Mouse (Mus musculus): ENCODE results near the gene AC129217.1. TPM values are rescaled to one million over a fixed set of nuclear protein-coding genes. Genes with fewer than 3 reads are reported as not detected.

Gene AC129217.1
- total and polyA plus RNA-seq, 2 experiments from 2014 or later = 12.7 TPM; not detected in 1

GRCm38 (mm10) chr19:8798264-8798946 is 31.2 kb upstream of the AC129217.1 start, which contains the start of gene Polr2g:
Gene Polr2g (minus strand): TSS chr19:8798577.
- no peak for TF ChIP-seq CTCF (IDR thresholded peaks at IDR 0.05)
- Histone ChIP-seq H3K4me3 (ENCODE audit: low read depth, low read length) (peak within 1 kb of the TSS; percentile 56), H3K9ac (replicated peaks; ENCODE audit: low read length, poor library complexity, severe bottlenecking) (peak within 1 kb of the TSS; percentile 67), H3K27ac (ENCODE audit: low read depth, low read length) (peak within 1 kb of the TSS; percentile 70), H3K4me2 (ENCODE audit: low read depth, low read length, poor library complexity, severe bottlenecking) (peak within 1 kb of the TSS; percentile 52), H3K27me3 (ENCODE audit: insufficient read depth, low read length) (no peaks in the 10 kb centered on the region), H3K4me1 (ENCODE audit: insufficient read depth, low read length) (peaks cover 5% of the 10 kb centered on the region; the same call in 1 of the 2 replicates), H3K9me3 (ENCODE audit: low read length) (no peaks in the 10 kb centered on the region), H3K36me3 (ENCODE audit: insufficient read depth, low read length) (peaks cover 13% of the 10 kb centered on the region)
- WGBS = 1% methylated on average over 25 of the region's 25 CpGs
- ATAC-seq (ENCODE audit: low FRiP score) (peak; percentile 55), DNase-seq (ENCODE audit: low spot score) (peak; percentile 96)

GRCm38 (mm10) chr19:8798947-8799315 is 30.6 kb upstream of the AC129217.1 start:
- peak overlapping the region; percentile 52; the same call in 1 of the 2 replicates for H3K4me2 ChIP-seq (ENCODE audit: low read depth, low read length, poor library complexity, severe bottlenecking)
- H3K9me3 ChIP-seq (ENCODE audit: low read length) = no peaks in the 10 kb centered on the region
- no peaks in the 10 kb centered on the region for H3K27me3 ChIP-seq (ENCODE audit: insufficient read depth, low read length)
- 0 out of 2 replicates have a peak overlapping the region, but pooled peaks have one; percentile 8 for H3K9ac ChIP-seq (replicated peaks; ENCODE audit: low read length, poor library complexity, severe bottlenecking)
- ATAC-seq (ENCODE audit: low FRiP score) (no peak), DNase-seq (ENCODE audit: low spot score) (no peak)
- no peak for TF ChIP-seq CTCF (IDR thresholded peaks at IDR 0.05)
- peaks cover 8% of the 10 kb centered on the region for H3K36me3 ChIP-seq (ENCODE audit: insufficient read depth, low read length)
- peak overlapping the region; percentile 43; the same call in 1 of the 2 replicates for H3K27ac ChIP-seq (ENCODE audit: low read depth, low read length)
- peaks cover 5% of the 10 kb centered on the region; the same call in 1 of the 2 replicates for H3K4me1 ChIP-seq (ENCODE audit: insufficient read depth, low read length)
- H3K4me3 ChIP-seq (ENCODE audit: low read depth, low read length) = peak overlapping the region; percentile 56; the same call in 1 of the 2 replicates

GRCm38 (mm10) chr19:8802130-8802821 is 27.3 kb upstream of the AC129217.1 start, which contains the start of gene Zbtb3:
Gene Zbtb3 (plus strand): TSS chr19:8802555.
- peak within 1 kb of the TSS; percentile 47 for H3K4me2 ChIP-seq (ENCODE audit: low read depth, low read length, poor library complexity, severe bottlenecking)
- H3K27me3 ChIP-seq (ENCODE audit: insufficient read depth, low read length) = no peaks in the 10 kb centered on the region
- peak; percentile 97 for ATAC-seq (ENCODE audit: low FRiP score)
- peaks cover 12% of the 10 kb centered on the region for H3K36me3 ChIP-seq (ENCODE audit: insufficient read depth, low read length)
- TF ChIP-seq CTCF (IDR thresholded peaks at IDR 0.05) = no peak
- peaks cover 5% of the 10 kb centered on the region; the same call in 1 of the 2 replicates for H3K4me1 ChIP-seq (ENCODE audit: insufficient read depth, low read length)
- peak; percentile 99 for DNase-seq (ENCODE audit: low spot score)
- H3K9me3 ChIP-seq (ENCODE audit: low read length) = no peaks in the 10 kb centered on the region
- H3K4me3 ChIP-seq (ENCODE audit: low read depth, low read length) = peak within 1 kb of the TSS; percentile 49
- H3K27ac ChIP-seq (ENCODE audit: low read depth, low read length) = peak within 1 kb of the TSS; percentile 91
- H3K9ac ChIP-seq (replicated peaks; ENCODE audit: low read length, poor library complexity, severe bottlenecking) = peak within 1 kb of the TSS; percentile 51
- WGBS = under 1% methylated on average over 30 of the region's 30 CpGs

- Histone ChIP-seq H3K4me1 (ENCODE audit: insufficient read depth, low read length) (peaks cover 5% of the 10 kb centered on the region; the same call in 1 of the 2 replicates), H3K36me3 (ENCODE audit: insufficient read depth, low read length) (peaks cover 14% of the 10 kb centered on the region), H3K9me3 (ENCODE audit: low read length) (no peaks in the 10 kb centered on the region), H3K27ac (ENCODE audit: low read depth, low read length) (peak overlapping the region; percentile 91), H3K4me2 (ENCODE audit: low read depth, low read length, poor library complexity, severe bottlenecking) (peak overlapping the region; percentile 47), H3K4me3 (ENCODE audit: low read depth, low read length) (peak overlapping the region; percentile 49), H3K9ac (replicated peaks; ENCODE audit: low read length, poor library complexity, severe bottlenecking) (peak overlapping the region; percentile 51; the same call in 1 of the 2 replicates), H3K27me3 (ENCODE audit: insufficient read depth, low read length) (no peaks in the 10 kb centered on the region)
- 79% methylated on average over 9 of the region's 9 CpGs for WGBS
- ATAC-seq (ENCODE audit: low FRiP score) (no peak), DNase-seq (ENCODE audit: low spot score) (no peak)
- no peak for TF ChIP-seq CTCF (IDR thresholded peaks at IDR 0.05)
Observed at GRCm38 (mm10) chr19:8803204-8803780, 26.3 kb upstream of the AC129217.1 start.

GRCm38 (mm10) chr19:8803879-8804660 is 25.5 kb upstream of the AC129217.1 start:
- ATAC-seq (ENCODE audit: low FRiP score) (no peak), DNase-seq (ENCODE audit: low spot score) (no peak)
- no peaks in the 10 kb centered on the region for H3K27me3 ChIP-seq (ENCODE audit: insufficient read depth, low read length)
- 94% methylated on average over 11 of the region's 11 CpGs for WGBS
- no peak for TF ChIP-seq CTCF (IDR thresholded peaks at IDR 0.05)
- H3K4me1 ChIP-seq (ENCODE audit: insufficient read depth, low read length) = peaks cover 5% of the 10 kb centered on the region; the same call in 1 of the 2 replicates
- H3K36me3 ChIP-seq (ENCODE audit: insufficient read depth, low read length) = peaks cover 14% of the 10 kb centered on the region
- H3K9ac ChIP-seq (replicated peaks; ENCODE audit: low read length, poor library complexity, severe bottlenecking) = no peak overlapping the region
- no peak overlapping the region for H3K27ac ChIP-seq (ENCODE audit: low read depth, low read length)
- no peaks in the 10 kb centered on the region for H3K9me3 ChIP-seq (ENCODE audit: low read length)
- H3K4me3 ChIP-seq (ENCODE audit: low read depth, low read length) = no peak overlapping the region
- no peak overlapping the region for H3K4me2 ChIP-seq (ENCODE audit: low read depth, low read length, poor library complexity, severe bottlenecking)
